Mouse (Mus musculus) CD4-positive helper T cell, adult 2 months (primary cell): ENCODE data around the gene Mrpl18.

Source experiments
- DNase-seq: peaks from one replicate; pipeline ENCODE4 v3.0.0-alpha.2; 2012; ENCODE audit warnings: low read depth, missing footprints, low spot score

Gene Mrpl18

GRCm38 (mm10) chr17:12864111-12864510, 52.0 kb downstream of the Mrpl18 start:
- no peak for DNase-seq
